Mouse (Mus musculus) ES-Bruce4 (cell line): Measurements from ENCODE around the gene March9.

ENCODE experiments used
- CTCF ChIP-seq: IDR thresholded peaks from one replicate; pipeline ENCODE4 v1.8.1; 2011; ENCODE audit warnings: low read depth, low read length
- EP300 ChIP-seq: IDR thresholded peaks from 2 replicates; pipeline ENCODE4 v1.6.1; 2011; ENCODE audit warnings: low read depth, low read length; ENCODE audit not compliant: insufficient read depth
- POLR2A ChIP-seq: IDR thresholded peaks from one replicate; pipeline ENCODE4 v1.8.1; 2011; ENCODE audit warnings: low read length; ENCODE audit not compliant: insufficient read depth

GRCm38 (mm10) chr10:127077515-127077914 lies 17.5 kb upstream of the March9 start:
- no peak for TF ChIP-seq EP300
- TF ChIP-seq CTCF = no peak
- TF ChIP-seq POLR2A = no peak
